Mouse (Mus musculus) embryonic facial prominence, embryonic 15.5 days (tissue): ENCODE results near the gene Mrps12. TPM values are rescaled to one million over a fixed set of nuclear protein-coding genes. Genes with fewer than 3 reads are reported as not detected.

Source experiments
- ATAC-seq: fragments of 200-750 bp; cut with Nextera tagmentation; 2 replicates; pipeline ENCODE4 v1.8.0; 2017; ENCODE audit warnings: low read depth, moderate TSS enrichment; ENCODE audit not compliant: insufficient number of reproducible peaks, low FRiP score, low TSS enrichment
- H3K27ac ChIP-seq: fragments of 300-500 bp; sonication (generic); replicated peaks from 2 replicates; pipeline ENCODE4 v1.5.1; 2015; ENCODE audit warnings: mild to moderate bottlenecking, inconsistent platforms
- H3K27me3 ChIP-seq: fragments of 300-500 bp; sonication (generic); 2 replicates; pipeline ENCODE4 v1.6.1; 2015; ENCODE audit warnings: inconsistent platforms
- H3K36me3 ChIP-seq: fragments of 300-500 bp; sonication (generic); 2 replicates; pipeline ENCODE4 v1.6.1; 2015; ENCODE audit warnings: mild to moderate bottlenecking, inconsistent platforms
- H3K4me1 ChIP-seq: fragments of 300-500 bp; sonication (generic); 2 replicates; pipeline ENCODE4 v1.6.1; 2015; ENCODE audit warnings: inconsistent platforms
- H3K4me2 ChIP-seq: fragments of 300-500 bp; sonication (generic); replicated peaks from 2 replicates; pipeline ENCODE4 v1.6.1; 2015; ENCODE audit warnings: mild to moderate bottlenecking, inconsistent platforms
- H3K4me3 ChIP-seq: fragments of 300-500 bp; sonication (generic); replicated peaks from 2 replicates; pipeline ENCODE4 v1.5.1; 2015; ENCODE audit warnings: mild to moderate bottlenecking, inconsistent platforms
- H3K9ac ChIP-seq: fragments of 300-500 bp; sonication (generic); 2 replicates; pipeline ENCODE4 v1.6.1; 2015; ENCODE audit warnings: inconsistent platforms
- H3K9me3 ChIP-seq: fragments of 300-500 bp; sonication (generic); replicated peaks from 2 replicates; pipeline ENCODE4 v1.6.1; 2016; ENCODE audit warnings: inconsistent platforms
- WGBS: fragments of 180-500 bp; shearing (Covaris S2); methylation state at CpG from one replicate; pipeline ENCODE4 v1.1.7; 2015; 5-methylcytosine and 5-hydroxymethylcytosine counted together
- polyA plus RNA-seq: library from polyadenylated mRNA; unstranded; fragments of >200 nt; fragmentation: Nextera tagmentation; extraction: Ambion mirVana; gene quantifications from 2 replicates; pipeline ENCODE4 v1.2.1, GENCODE M21; 2015

The Mrps12 gene
- polyA plus RNA-seq, result 122 and 124 TPM in 2 replicates

DNA sequence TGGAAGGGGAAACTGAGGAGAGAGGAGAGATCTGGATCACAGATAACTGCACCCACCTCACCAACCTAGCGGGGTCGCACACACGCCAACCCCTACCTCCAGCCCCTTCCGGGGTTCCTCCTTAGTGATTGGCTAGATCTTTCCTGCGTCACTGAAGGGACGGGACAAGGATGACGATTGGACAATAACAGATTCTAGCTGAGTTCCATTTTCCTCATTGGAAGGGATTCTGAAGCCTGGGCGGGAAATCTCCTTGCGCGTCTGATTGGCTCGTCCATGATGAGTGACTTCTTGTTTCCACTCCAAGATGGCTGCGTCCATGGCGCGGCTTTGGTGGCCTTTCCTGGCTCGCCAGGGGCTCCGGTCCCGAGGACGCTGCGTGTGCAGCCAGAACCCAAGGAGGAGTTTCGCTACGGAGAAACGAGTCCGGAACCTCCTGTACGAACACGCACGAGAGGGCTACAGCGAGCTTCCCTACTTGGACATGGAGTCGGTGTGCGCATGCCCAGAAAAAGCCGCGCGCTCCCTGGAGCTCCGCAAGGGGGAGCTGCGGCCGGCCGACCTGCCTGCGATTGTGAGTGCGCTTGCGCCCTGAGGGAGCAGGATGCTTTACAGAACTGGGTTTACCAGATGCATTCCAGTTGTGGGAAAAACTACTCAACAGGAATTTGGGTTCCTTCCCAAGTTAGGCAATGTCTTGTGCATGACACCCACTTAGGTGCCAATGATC is at the start of gene Mrps12, which contains the start of gene Sars2:
Gene Mrps12, minus strand, starts transcription at position 112 of the 730 bp plus-strand sequence.
Gene Sars2, plus strand, starts transcription at position 284 of the 730 bp plus-strand sequence.
- peaks cover 14% of the 10 kb centered on the region for H3K4me1 ChIP-seq
- peak within 1 kb of the TSS; percentile 60 for H3K9ac ChIP-seq
- H3K27me3 ChIP-seq, result no peaks in the 10 kb centered on the region
- H3K4me2 ChIP-seq, result peak within 1 kb of the TSS; percentile 80
- H3K36me3 ChIP-seq, result peaks cover 46% of the 10 kb centered on the region
- WGBS, result 0% methylated on average over 39 of the region's 39 CpGs
- ATAC-seq, result peak; percentile 98
- H3K27ac ChIP-seq, result peak within 1 kb of the TSS; percentile 94
- no peaks in the 10 kb centered on the region for H3K9me3 ChIP-seq
- H3K4me3 ChIP-seq, result peak within 1 kb of the TSS; percentile 77

DNA sequence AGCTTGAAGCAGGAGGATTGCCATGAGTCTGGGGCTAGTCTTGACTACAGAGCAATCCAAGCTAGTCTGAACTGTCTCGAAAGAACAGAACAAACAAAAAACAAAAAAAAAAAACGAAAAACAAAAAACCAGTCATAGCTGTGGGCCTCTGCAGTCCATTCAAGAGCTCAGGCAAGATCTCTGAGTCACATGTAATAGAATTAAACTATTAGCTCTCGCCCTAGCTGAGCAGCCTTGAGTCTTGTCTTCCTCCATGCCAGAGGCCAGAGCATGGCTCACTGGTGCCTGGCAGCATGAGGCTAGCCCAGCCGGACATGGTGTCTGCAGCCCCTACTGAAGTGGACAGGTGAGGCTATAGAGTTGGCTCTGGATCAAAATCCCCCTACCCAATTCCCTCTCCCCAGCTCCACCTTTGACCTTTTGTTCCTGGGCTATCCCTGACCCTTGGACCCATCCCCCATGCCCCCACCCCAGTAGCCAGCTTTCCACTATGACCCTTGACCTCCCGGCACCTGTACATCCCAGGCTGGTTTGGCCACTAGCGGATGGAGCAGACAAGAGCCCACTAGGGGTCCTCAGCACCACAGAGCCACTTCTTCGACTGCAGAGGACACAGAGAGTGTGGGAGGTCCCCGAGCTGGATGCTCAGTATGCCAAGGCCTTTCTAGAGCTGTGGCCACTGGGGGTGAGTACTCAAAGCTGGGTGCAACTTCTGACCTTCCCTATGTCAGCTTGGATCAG is 48.6 kb upstream of the Mrps12 start:
- ATAC-seq, result no peak
- no peak overlapping the region for H3K9ac ChIP-seq
- 46% methylated on average over 8 of the region's 8 CpGs for WGBS
- H3K27me3 ChIP-seq, result no peaks in the 10 kb centered on the region
- no peaks in the 10 kb centered on the region for H3K9me3 ChIP-seq
- H3K27ac ChIP-seq, result peak overlapping the region; percentile 35; the same call in 1 of the 2 replicates
- peaks cover 17% of the 10 kb centered on the region for H3K36me3 ChIP-seq
- H3K4me1 ChIP-seq, result peaks cover 29% of the 10 kb centered on the region
- no peak overlapping the region for H3K4me3 ChIP-seq
- H3K4me2 ChIP-seq, result no peak overlapping the region

DNA sequence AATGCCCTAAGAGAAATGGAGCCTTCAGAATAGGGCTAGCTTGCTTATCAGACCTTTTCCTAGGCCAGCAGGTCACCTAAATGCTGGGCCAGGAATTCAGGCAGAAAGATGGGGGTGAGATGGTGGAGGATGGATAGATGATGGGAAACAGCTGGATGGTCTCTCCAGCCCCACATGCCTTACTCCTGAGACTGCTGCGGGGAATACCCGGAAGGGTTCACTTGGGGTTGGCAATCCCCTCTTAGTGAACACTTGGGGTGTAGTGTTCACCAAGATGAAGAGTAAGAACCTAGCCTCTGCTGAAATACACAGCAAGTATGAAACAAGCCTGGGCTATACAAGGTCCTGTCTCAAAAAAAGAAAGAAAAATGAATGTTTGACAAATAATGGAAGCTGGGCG is 47.6 kb upstream of the Mrps12 start:
- WGBS, result 43% methylated on average over 3 of the region's 3 CpGs
- Histone ChIP-seq H3K9ac (no peak overlapping the region), H3K4me1 (peaks cover 32% of the 10 kb centered on the region), H3K4me2 (no peak overlapping the region), H3K4me3 (no peak overlapping the region), H3K36me3 (peaks cover 19% of the 10 kb centered on the region), H3K27ac (peak overlapping the region; percentile 35), H3K9me3 (no peaks in the 10 kb centered on the region), H3K27me3 (no peaks in the 10 kb centered on the region)
- no peak for ATAC-seq

DNA sequence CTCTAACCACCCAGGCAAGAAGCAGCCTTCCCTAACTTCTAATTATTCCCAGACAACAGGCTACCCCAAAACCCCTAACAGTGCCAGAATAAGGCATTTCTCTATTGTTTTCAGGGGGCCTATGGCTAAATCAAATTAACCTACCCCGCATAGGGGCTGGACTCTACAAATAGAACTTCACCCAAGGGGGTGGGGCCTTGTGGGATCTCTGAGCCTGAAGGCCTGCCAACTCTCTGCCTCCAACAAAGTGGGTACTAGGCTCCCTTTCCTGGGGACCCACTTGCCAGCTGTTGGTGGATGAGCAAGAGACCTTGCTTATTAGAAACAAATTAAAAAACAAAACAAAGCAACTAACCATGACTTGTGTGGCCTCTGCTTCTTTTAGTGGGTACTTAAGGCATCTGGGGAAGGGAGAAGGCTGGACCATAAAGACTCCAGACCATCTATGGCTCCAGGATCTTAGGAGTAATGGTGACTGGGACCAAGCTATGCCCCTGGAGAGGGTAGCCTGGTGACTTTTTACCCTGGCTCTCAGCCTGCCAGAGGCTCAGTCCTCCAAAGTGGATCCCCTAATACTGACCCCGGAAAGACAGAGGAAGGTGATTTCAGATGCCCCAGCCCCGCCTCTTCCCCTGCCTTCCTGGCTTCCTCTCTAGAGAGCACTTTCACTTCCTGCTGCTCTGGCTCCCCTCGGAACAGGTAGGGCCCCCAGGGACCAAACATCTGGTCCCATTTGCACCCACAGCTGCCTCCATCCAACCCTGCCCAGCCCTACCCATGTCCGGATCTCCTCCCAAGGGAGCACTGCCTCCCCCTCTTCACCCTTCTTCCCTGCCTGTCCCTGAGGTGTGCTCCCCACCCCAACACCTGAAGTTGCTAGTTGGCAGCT is 46.9 kb upstream of the Mrps12 start, which contains the start of gene Rinl:
Gene Rinl, plus strand, starts transcription at position 663 of the 889 bp plus-strand sequence.
- H3K4me3 ChIP-seq, result no peak within 1 kb of the TSS
- H3K4me2 ChIP-seq, result no peak within 1 kb of the TSS
- peaks cover 32% of the 10 kb centered on the region for H3K4me1 ChIP-seq
- H3K9ac ChIP-seq, result no peak within 1 kb of the TSS
- WGBS, result 43% methylated on average over 5 of the region's 5 CpGs
- H3K27ac ChIP-seq, result peak within 1 kb of the TSS; percentile 35
- H3K36me3 ChIP-seq, result peaks cover 23% of the 10 kb centered on the region
- no peaks in the 10 kb centered on the region for H3K9me3 ChIP-seq
- H3K27me3 ChIP-seq, result no peaks in the 10 kb centered on the region
- no peak for ATAC-seq

DNA sequence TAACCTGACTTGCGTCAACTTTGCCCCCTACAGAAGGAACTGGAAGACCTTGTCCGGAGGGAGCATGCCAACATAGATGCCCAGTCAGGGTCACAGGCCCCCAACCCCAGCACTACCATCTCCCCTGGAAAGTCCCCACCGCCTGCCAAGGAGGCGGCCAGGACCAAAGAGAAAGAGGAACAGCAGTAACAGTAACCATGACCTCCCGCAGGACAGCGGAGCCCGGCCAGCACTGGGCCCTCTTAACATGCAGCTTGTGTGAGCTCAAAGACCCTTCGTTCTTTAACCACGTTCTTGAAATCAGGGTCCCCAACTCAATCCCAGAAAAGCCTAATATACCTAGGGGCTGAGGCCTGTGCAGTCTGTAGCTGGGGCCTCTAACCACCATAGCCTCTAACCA is 46.3 kb upstream of the Mrps12 start:
- H3K27ac ChIP-seq, result no peak overlapping the region
- peaks cover 32% of the 10 kb centered on the region for H3K4me1 ChIP-seq
- H3K27me3 ChIP-seq, result no peaks in the 10 kb centered on the region
- H3K9me3 ChIP-seq, result no peaks in the 10 kb centered on the region
- no peak for ATAC-seq
- H3K4me2 ChIP-seq, result no peak overlapping the region
- H3K36me3 ChIP-seq, result peaks cover 23% of the 10 kb centered on the region
- no peak overlapping the region for H3K9ac ChIP-seq
- 91% methylated on average over 9 of the region's 9 CpGs for whole genome bisulfite sequencing
- H3K4me3 ChIP-seq, result no peak overlapping the region

DNA sequence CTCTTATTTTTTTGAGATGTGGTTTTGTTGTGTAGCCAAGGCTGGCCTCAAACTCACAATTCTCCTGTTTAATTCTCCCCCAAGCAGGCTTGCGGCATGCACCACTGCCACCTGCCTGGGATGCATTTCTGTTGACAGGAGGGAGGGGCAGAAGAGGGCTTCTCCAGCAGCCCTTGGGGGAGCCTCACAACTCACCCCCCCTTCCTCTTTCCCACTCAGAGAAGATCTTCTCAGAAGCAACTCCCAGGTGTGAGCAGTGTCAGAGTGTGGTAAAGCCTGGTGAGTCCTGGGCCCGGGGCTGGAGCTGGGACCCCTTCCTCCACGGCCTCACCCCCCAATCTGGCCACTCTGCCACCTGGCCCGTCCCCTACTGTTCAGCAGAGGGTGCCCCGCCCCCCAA is 43.5 kb upstream of the Mrps12 start:
- no peak for ATAC-seq
- H3K4me2 ChIP-seq, result no peak overlapping the region
- peaks cover 23% of the 10 kb centered on the region for H3K36me3 ChIP-seq
- 76% methylated on average over 5 of the region's 5 CpGs for WGBS
- no peaks in the 10 kb centered on the region for H3K9me3 ChIP-seq
- H3K9ac ChIP-seq, result no peak overlapping the region
- no peaks in the 10 kb centered on the region for H3K27me3 ChIP-seq
- H3K4me1 ChIP-seq, result peaks cover 44% of the 10 kb centered on the region
- H3K4me3 ChIP-seq, result no peak overlapping the region
- no peak overlapping the region for H3K27ac ChIP-seq

DNA sequence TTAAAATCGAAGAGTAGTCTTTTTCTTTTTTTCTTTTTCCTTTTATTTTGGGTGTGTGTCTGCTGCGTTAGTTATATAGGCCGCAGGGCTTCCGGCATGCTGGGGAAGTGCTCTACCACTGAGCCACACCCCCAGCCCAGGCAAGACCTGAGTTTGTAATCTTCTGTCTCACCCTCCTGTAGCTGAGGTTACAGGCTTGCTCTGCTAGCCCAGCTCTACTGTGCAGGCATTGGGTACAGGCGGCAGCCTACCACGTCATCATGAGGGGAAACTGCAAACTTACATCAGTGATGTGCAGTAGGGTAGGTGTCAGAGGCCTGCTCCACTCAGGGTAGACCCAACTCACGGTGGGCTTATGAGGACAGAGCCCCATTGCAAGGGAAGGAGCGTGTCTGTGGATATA is 39.6 kb upstream of the Mrps12 start:
- Histone ChIP-seq H3K9me3 (no peaks in the 10 kb centered on the region), H3K9ac (no peak overlapping the region), H3K4me2 (no peak overlapping the region), H3K27ac (peak overlapping the region; percentile 84; the same call in 1 of the 2 replicates), H3K27me3 (no peaks in the 10 kb centered on the region), H3K36me3 (peaks cover 30% of the 10 kb centered on the region), H3K4me3 (no peak overlapping the region), H3K4me1 (peaks cover 21% of the 10 kb centered on the region)
- no peak for ATAC-seq
- WGBS, result 83% methylated on average over 8 of the region's 8 CpGs

DNA sequence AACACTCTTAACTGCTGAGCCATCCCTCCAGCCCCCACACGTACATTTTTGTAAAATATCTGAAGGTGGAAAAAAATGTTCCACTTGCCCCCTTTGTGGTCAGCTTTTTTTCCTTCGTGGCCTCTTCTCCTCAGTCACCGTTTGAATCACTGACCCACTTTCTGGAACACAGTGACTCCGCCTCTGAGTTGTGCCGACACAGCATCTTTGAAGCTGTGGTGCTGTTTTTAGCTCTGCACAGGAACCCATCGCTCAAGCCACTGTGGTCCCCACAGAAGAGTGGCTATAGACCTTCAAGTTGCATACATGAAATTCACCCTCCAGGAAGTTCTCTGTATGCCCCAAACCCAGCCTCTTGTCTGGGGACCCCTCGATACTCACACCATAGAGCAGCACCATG is 39.2 kb upstream of the Mrps12 start:
- H3K4me2 ChIP-seq, result no peak overlapping the region
- no peak overlapping the region for H3K4me3 ChIP-seq
- WGBS, result 68% methylated on average over 7 of the region's 7 CpGs
- ATAC-seq, result no peak
- H3K4me1 ChIP-seq, result peaks cover 21% of the 10 kb centered on the region
- H3K27ac ChIP-seq, result peak overlapping the region; percentile 84
- no peaks in the 10 kb centered on the region for H3K9me3 ChIP-seq
- no peaks in the 10 kb centered on the region for H3K27me3 ChIP-seq
- H3K9ac ChIP-seq, result no peak overlapping the region
- peaks cover 25% of the 10 kb centered on the region for H3K36me3 ChIP-seq

DNA sequence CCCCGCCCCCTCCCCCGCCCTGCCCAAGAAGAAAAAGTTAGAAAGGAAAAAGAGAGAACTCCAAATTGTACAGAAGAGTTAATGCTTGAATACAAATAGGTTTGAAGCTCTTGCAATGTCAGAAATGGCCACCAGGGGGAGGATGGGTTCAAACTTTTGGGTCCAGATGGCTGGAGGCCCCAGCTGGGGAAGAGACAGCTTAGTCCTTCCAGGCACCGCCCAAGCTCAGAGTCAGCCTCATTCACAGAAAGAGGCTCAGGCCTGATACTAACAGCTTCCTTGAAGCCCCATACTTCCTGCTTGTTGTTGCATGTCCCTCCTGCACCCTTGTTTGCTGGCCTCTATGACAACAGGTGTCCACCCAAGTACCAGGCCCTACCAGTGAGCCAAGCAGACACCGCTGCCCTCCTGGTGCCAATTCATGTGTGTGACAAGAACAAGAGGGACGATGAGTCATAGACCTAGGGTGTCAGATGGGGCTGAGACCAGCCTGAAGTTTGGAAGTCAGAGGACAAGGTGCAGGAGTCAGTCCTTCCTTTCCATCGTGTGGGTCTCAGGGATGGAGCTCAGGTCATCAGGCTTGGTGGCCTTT is 38.5 kb upstream of the Mrps12 start:
- Histone ChIP-seq H3K27ac (peak overlapping the region; percentile 84), H3K4me2 (no peak overlapping the region), H3K4me1 (peaks cover 21% of the 10 kb centered on the region), H3K9ac (no peak overlapping the region), H3K9me3 (no peaks in the 10 kb centered on the region), H3K4me3 (no peak overlapping the region), H3K27me3 (no peaks in the 10 kb centered on the region), H3K36me3 (peaks cover 19% of the 10 kb centered on the region)
- WGBS, result 40% methylated on average over 6 of the region's 6 CpGs
- ATAC-seq, result peak; percentile 66

DNA sequence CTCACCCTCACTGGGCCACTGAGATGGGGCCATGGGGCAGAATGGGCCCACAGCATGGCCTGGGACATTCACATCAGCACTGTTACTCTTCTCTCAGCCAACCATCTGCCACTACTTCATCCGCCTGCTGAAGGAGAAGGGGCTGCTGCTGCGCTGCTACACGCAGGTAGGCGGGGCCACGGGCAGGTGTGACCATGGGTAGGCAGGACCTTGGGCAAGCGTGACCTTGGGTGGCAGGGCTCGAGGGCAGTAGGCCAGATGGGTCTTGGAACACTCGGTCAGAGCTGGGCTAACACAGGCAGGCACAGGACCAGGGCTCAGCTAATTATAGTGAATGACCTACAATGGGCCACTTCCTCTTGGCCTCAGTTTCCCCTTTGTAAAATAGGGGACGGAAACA is 37.2 kb upstream of the Mrps12 start:
- H3K36me3 ChIP-seq, result peaks cover 19% of the 10 kb centered on the region

More for the DNA sequence above, 37.2 kb upstream of the Mrps12 start:
- H3K4me3 ChIP-seq, result no peak overlapping the region
- H3K9ac ChIP-seq, result no peak overlapping the region
- no peak overlapping the region for H3K4me2 ChIP-seq
- 82% methylated on average over 9 of the region's 9 CpGs for WGBS
- peaks cover 18% of the 10 kb centered on the region for H3K4me1 ChIP-seq
- no peak for ATAC-seq
- no peaks in the 10 kb centered on the region for H3K27me3 ChIP-seq
- H3K9me3 ChIP-seq, result no peaks in the 10 kb centered on the region
- no peak overlapping the region for H3K27ac ChIP-seq
